In genomic region chr16:57669348-57669747, GRCm38 (mm10) we compare ENCODE assay signal across 8 mouse cellular contexts.
DNase-seq lines count a peak whose midpoint lies in the region; TF ChIP-seq lines count a peak whose summit lies in the region.

No protein-coding gene starts in this region.

- TF ChIP-seq POLR2A in thymus, adult 2 months (IDR thresholded peaks at IDR 0.05; ENCODE audit: control insufficient read depth, extremely low read depth, insufficient read depth, low read length, poor library complexity): no peak

- intact Hi-C loops in gastrocnemius, adult 2 months (cut with DNase I): no loop called here

- DNase-seq in gastrocnemius, adult 2 months: no peak
- DNase-seq in gastrocnemius, adult 8-10 months (ENCODE audit: low spot score in 2 of 2): no peak
- DNase-seq in thymus, adult 2 months: peak; percentile 7
- DNase-seq in thymus, postnatal 36 days: no peak
- DNase-seq in embryo, embryonic 11 days: peak; percentile 75
- DNase-seq in kidney, postnatal 10 days: peak; percentile 41
- DNase-seq in retina, embryonic 14.5 days (ENCODE audit: low spot score): peak; percentile 75
- DNase-seq in urinary bladder, postnatal 10 days (ENCODE audit: low spot score): no peak

- no peak overlapping the region for H3K27ac ChIP-seq in gastrocnemius, adult 2 months
- no peak overlapping the region for H3K27ac ChIP-seq in thymus, adult 2 months (ENCODE audit: control insufficient read depth, insufficient read depth, low read length)

- H3K27me3 ChIP-seq in thymus, adult 2 months (ENCODE audit: control insufficient read depth, insufficient read depth, low read length): no peaks in the 10 kb centered on the region

- peak; percentile 61 for TF ChIP-seq CTCF in gastrocnemius, adult 2 months (IDR thresholded peaks at IDR 0.05)
- TF ChIP-seq CTCF in thymus, adult 2 months (IDR thresholded peaks at IDR 0.05; ENCODE audit: borderline replicate concordance, control insufficient read depth, extremely low read depth, insufficient read depth, low read length, poor library complexity): no peak

- 11% methylated on average over 3 of the region's 3 CpGs for WGBS in thymus, adult 2 months

- H3K36me3 ChIP-seq in thymus, adult 2 months (ENCODE audit: control insufficient read depth, insufficient read depth, low read length): no peaks in the 10 kb centered on the region

- H3K4me1 ChIP-seq in thymus, adult 2 months (replicated peaks; ENCODE audit: control insufficient read depth, insufficient read depth, low read length): no peaks in the 10 kb centered on the region

- no peak overlapping the region for H3K4me3 ChIP-seq in gastrocnemius, adult 2 months
- H3K4me3 ChIP-seq in thymus, adult 2 months (ENCODE audit: control insufficient read depth, insufficient read depth, low read length): no peak overlapping the region

Comparison
In these comparisons a context has a peak if more than half of its experiments do, and no peak if none do; other contexts are left out.
1. DNase-seq: peak in thymus, adult 2 months (single experiment), embryo, embryonic 11 days (single experiment), kidney, postnatal 10 days (single experiment) and retina, embryonic 14.5 days (single experiment); none in gastrocnemius, adult 2 months (single experiment), gastrocnemius, adult 8-10 months (0 of 2), thymus, postnatal 36 days (0 of 2) and urinary bladder, postnatal 10 days (single experiment).